Mouse (Mus musculus) heart, embryonic 11.5 days (tissue): ENCODE data around the gene Ccdc134. TPM values are rescaled to one million over a fixed set of nuclear protein-coding genes. Genes with fewer than 3 reads are reported as not detected.
A peak's percentile ranks its signal among the peaks of the same experiment; 100 is the strongest.
"Not testable (repeated sequence)": the region's sequence is repeated elsewhere in the genome, so short reads cannot be mapped to it uniquely, and the experiment has no call there.

Experiments
- ATAC-seq: fragments of 200-750 bp; cut with Nextera tagmentation; replicated peaks from 2 replicates; pipeline ENCODE4 v1.8.0; 2017; ENCODE audit warnings: moderate library complexity; ENCODE audit not compliant: insufficient number of reproducible peaks, low FRiP score, low TSS enrichment
- H3K27ac ChIP-seq: fragments of 300-500 bp; sonication (generic); 2 replicates; pipeline ENCODE4 v1.5.1; 2014; ENCODE audit warnings: mild to moderate bottlenecking, low read depth, low read length
- H3K27me3 ChIP-seq: fragments of 300-500 bp; sonication (generic); 2 replicates; pipeline ENCODE4 v1.6.1; 2014; ENCODE audit warnings: mild to moderate bottlenecking, low read length, mixed read lengths; ENCODE audit not compliant: control insufficient read depth, insufficient read depth
- H3K36me3 ChIP-seq: fragments of 300-500 bp; sonication (generic); 2 replicates; pipeline ENCODE4 v1.6.1; 2014; ENCODE audit warnings: mild to moderate bottlenecking, low read length, moderate library complexity, mixed read lengths; ENCODE audit not compliant: control insufficient read depth, insufficient read depth
- H3K4me1 ChIP-seq: fragments of 300-500 bp; sonication (generic); 2 replicates; pipeline ENCODE4 v1.6.1; 2014; ENCODE audit warnings: low read length; ENCODE audit not compliant: control insufficient read depth, insufficient read depth
- H3K4me2 ChIP-seq: fragments of 300-500 bp; sonication (generic); 2 replicates; pipeline ENCODE4 v1.6.1; 2014; ENCODE audit warnings: mild to moderate bottlenecking, moderate library complexity
- H3K4me3 ChIP-seq: fragments of 300-500 bp; sonication (generic); 2 replicates; pipeline ENCODE4 v1.5.1; 2014; ENCODE audit warnings: low read depth, low read length
- H3K9ac ChIP-seq: fragments of 300-500 bp; sonication (generic); 2 replicates; pipeline ENCODE4 v1.6.1; 2014; ENCODE audit warnings: mild to moderate bottlenecking, low read depth, low read length, moderate library complexity
- H3K9me3 ChIP-seq: fragments of 300-500 bp; sonication (generic); replicated peaks from 2 replicates; pipeline ENCODE4 v1.6.1; 2016; ENCODE audit warnings: low read length; ENCODE audit not compliant: control insufficient read depth
- WGBS: fragments of 180-500 bp; shearing (Covaris S2); extraction: QIAGEN DNeasy Blood & Tissue Kit; methylation state at CpG from one replicate; pipeline ENCODE4 v1.1.7; 2014; ENCODE audit not compliant: insufficient replicate concordance; 5-methylcytosine and 5-hydroxymethylcytosine counted together
- polyA plus RNA-seq: library from polyadenylated mRNA; unstranded; fragments of >200 nt; fragmentation: Nextera tagmentation; extraction: Ambion mirVana; gene quantifications from 2 replicates; pipeline ENCODE4 v1.2.1, GENCODE M21; 2014

Ccdc134 gene
- polyA plus RNA-seq, 1 experiment from 2014 or later, result 9.5 TPM

DNA sequence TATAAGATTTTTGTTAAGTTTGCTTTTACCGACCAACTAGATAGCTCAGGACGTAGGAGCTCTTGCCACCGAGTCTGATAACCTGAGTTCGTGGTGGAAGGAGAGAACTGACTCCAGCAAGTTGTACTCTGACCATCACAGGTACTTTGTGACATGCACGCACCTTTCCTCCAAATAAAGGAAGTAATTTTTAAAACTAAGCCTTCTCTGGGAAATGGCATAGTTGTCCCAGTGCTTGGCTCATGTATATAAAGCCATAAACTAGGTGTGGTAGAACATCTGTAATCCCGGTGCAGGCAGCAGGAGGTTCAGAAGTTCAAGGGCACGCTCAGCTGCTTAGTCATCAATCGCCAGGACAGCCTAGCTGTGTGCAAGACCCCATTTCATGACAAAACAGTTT is 7.2 kb upstream of the Ccdc134 start:
- Histone ChIP-seq H3K9ac (no peak overlapping the region), H3K27ac (no peak overlapping the region), H3K4me2 (no peak overlapping the region), H3K4me1 (no peaks in the 10 kb centered on the region), H3K9me3 (no peaks in the 10 kb centered on the region), H3K4me3 (no peak overlapping the region), H3K36me3 (no peaks in the 10 kb centered on the region), H3K27me3 (no peaks in the 10 kb centered on the region)
- WGBS, result 80% methylated on average over 8 of the region's 8 CpGs
- ATAC-seq, result no peak

DNA sequence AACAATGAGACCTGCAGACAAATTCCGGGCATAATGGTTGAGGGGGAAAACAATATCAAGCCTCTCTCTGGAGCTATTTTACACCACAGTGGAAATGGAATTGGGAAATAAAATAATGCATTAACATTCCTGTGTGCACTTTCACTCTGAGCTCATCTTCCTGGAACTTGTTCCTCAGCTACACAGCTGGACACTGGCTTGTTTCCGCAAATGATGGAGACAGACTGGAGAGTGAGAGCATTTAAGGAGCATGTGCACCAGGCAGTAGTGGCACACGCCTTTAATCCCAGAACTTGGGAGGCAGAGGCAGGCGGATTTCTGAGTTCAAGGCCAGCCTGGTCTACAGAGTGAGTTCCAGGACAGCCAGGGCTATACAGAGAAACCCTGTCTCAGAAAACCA is 1.0 kb upstream of the Ccdc134 start:
- H3K27me3 ChIP-seq, H3K4me2 ChIP-seq: not testable (repeated sequence)

DNA sequence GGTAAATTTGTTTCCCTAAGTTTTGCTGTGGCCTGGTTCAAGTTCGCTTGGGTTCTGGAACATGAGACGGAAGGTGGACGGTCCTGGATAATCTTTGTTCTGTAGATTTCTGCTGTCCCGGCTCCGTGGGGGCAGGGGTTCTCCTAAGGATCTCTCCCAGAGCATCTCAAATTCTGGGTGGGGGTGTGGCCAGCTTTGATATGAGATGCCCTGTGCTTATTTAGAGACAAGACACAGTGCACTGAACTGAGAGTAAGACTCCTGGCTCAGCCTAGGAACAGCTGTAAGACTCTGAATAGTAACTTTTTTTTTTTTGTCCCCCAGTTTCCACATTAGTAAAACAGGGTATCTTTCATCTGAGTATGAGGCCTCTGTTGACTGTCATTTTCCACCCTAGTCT is 676 bp downstream of the Ccdc134 start:
- WGBS, result under 1% methylated on average over 5 of the region's 5 CpGs
- peak overlapping the region; percentile 79 for H3K4me3 ChIP-seq
- no peaks in the 10 kb centered on the region; the same call in 1 of the 2 replicates for H3K27me3 ChIP-seq
- no peaks in the 10 kb centered on the region for H3K4me1 ChIP-seq
- H3K9me3 ChIP-seq, result no peaks in the 10 kb centered on the region
- peak overlapping the region; percentile 97 for H3K4me2 ChIP-seq
- H3K36me3 ChIP-seq, result no peaks in the 10 kb centered on the region
- ATAC-seq, result no peak
- H3K27ac ChIP-seq, result no peak overlapping the region
- H3K9ac ChIP-seq, result peak overlapping the region; percentile 80

More for the DNA sequence above, 1.0 kb upstream of the Ccdc134 start:
- ATAC-seq, H3K9ac ChIP-seq, H3K4me3 ChIP-seq, H3K27ac ChIP-seq, H3K9me3 ChIP-seq, H3K4me1 ChIP-seq, H3K36me3 ChIP-seq: not testable (repeated sequence)
- WGBS, result 86% methylated on average over 4 of the region's 4 CpGs

DNA sequence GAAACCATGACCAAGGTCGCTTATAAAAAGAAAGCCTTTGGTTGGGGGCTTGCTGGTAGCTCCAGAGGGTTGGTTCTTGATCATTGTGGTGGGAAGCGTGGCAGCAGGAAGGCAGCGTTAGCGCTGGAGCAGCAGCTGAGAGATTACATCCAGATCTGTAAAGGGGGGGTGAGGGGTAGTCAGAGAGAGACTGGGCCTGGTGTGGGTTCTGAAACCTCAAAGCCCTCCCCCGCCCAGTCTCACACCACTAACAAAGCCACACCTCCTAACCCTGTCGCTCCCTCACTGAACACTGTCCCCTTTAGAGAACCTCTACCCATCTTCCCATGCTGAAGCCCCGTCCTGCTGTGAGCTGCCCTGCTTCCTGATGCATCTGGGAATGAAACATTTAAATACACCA is 2.9 kb downstream of the Ccdc134 start:
- Histone ChIP-seq H3K4me3 (no peak overlapping the region), H3K9me3 (no peaks in the 10 kb centered on the region), H3K4me1 (no peaks in the 10 kb centered on the region; the same call in none of the 2 replicates), H3K4me2 (no peak overlapping the region), H3K27me3 (no peaks in the 10 kb centered on the region; the same call in 1 of the 2 replicates), H3K36me3 (no peaks in the 10 kb centered on the region), H3K9ac (no peak overlapping the region), H3K27ac (no peak overlapping the region)
- ATAC-seq, result no peak
- 58% methylated on average over 7 of the region's 7 CpGs for WGBS

DNA sequence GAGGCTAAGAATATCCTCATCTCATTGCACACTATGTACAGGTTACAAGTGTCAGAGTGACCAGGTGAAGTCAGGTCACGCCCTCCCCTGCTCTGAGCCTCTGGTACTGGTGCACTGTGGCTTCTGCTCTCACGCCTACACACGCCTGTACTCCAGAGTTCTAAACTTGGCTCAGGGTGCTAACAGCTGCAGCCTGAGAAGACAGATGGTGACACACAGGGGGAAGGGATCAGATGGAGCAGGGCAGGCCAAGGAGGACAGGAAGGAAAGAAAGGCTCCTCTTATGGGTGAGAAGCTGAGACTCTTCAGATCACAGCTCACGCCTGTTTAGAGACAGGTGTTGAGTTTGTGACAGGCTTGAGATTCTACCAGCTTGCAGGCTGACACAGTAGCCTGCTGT is 7.7 kb downstream of the Ccdc134 start:
- Histone ChIP-seq H3K36me3 (no peaks in the 10 kb centered on the region), H3K4me3 (no peak overlapping the region), H3K4me2 (no peak overlapping the region), H3K27me3 (no peaks in the 10 kb centered on the region; the same call in 1 of the 2 replicates), H3K4me1 (peaks cover 4% of the 10 kb centered on the region), H3K9me3 (no peaks in the 10 kb centered on the region), H3K9ac (no peak overlapping the region), H3K27ac (peak overlapping the region; percentile 59; the same call in 1 of the 2 replicates)
- WGBS, result 60% methylated on average over 4 of the region's 4 CpGs
- no peak for ATAC-seq

DNA sequence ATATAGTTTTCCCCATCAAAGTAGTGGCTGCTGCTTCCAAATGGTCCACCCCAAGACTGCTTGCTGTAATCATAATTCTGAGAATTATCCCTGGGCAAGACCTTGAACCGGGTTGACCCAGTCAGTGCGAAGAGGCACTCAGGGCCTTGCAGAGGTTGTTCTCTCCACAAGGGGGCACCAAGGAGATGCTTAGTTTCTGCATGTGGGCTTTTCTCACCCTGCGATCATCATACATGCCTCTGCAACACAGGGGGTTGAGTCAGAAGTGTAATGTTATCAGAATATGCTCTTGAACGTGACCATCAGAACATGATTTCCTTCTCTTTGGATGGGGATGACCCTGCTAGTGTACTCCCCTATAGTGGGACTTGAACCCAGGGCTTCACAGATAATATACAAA is 10.8 kb downstream of the Ccdc134 start:
- ATAC-seq, result no peak
- Histone ChIP-seq H3K9me3 (no peaks in the 10 kb centered on the region), H3K4me3 (no peak overlapping the region), H3K4me2 (no peak overlapping the region), H3K4me1 (peaks cover 18% of the 10 kb centered on the region), H3K27me3 (no peaks in the 10 kb centered on the region), H3K9ac (no peak overlapping the region), H3K36me3 (no peaks in the 10 kb centered on the region), H3K27ac (no peak overlapping the region)
- WGBS, result 62% methylated on average over 4 of the region's 4 CpGs

DNA sequence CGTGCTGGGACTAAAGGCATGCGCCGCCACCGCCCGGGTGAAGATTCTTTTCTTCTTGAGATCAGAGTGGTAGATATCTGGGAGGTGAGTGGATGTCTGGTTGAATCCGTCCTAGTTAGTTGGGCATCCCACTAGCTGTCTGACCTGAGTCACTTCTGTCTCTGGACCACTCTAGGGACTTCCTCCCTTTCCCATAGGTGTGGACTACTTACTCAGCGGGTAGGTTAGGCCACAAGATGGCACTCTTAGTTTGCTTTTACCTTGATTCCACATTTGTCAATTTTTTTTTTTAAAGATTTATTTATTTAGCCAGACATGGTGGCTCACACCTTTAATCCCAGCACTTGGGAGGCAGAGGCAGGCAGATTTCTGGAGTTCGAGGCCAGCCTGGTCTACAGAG is 11.5 kb downstream of the Ccdc134 start:
- Histone ChIP-seq H3K27ac (no peak overlapping the region), H3K9ac (no peak overlapping the region), H3K9me3 (no peaks in the 10 kb centered on the region), H3K36me3 (no peaks in the 10 kb centered on the region), H3K4me3 (no peak overlapping the region), H3K4me2 (no peak overlapping the region), H3K27me3 (no peaks in the 10 kb centered on the region), H3K4me1 (peaks cover 18% of the 10 kb centered on the region)
- WGBS, result 82% methylated on average over 8 of the region's 8 CpGs
- no peak for ATAC-seq

DNA sequence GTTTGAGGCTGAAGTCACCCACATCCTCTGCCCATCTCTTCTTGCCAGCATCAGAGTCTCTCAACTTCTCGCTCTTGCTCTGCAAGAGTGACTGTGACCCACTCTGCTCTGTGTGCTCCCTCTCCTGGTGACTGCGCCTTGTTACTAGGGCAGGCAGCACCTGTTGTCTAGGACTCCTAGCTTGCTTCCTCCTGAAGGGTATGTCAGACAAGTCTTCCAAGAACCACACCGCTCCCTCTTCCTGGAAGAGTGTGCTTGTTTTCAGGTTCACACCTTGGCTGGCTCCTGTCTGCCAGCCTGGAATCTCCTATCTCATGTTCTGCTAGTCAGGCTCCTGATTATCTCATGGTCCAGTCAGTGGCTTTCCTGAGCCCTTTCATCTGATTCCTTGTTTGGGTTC is 12.6 kb downstream of the Ccdc134 start:
- WGBS, result 52% methylated on average over 3 of the region's 3 CpGs
- H3K27me3 ChIP-seq, result no peaks in the 10 kb centered on the region
- H3K9ac ChIP-seq, result no peak overlapping the region; the same call in 1 of the 2 replicates
- H3K9me3 ChIP-seq, result no peaks in the 10 kb centered on the region
- no peak overlapping the region for H3K4me3 ChIP-seq
- H3K27ac ChIP-seq, result peak overlapping the region; percentile 46; the same call in 1 of the 2 replicates
- no peak overlapping the region for H3K4me2 ChIP-seq
- no peak for ATAC-seq
- H3K36me3 ChIP-seq, result no peaks in the 10 kb centered on the region
- peaks cover 20% of the 10 kb centered on the region for H3K4me1 ChIP-seq

DNA sequence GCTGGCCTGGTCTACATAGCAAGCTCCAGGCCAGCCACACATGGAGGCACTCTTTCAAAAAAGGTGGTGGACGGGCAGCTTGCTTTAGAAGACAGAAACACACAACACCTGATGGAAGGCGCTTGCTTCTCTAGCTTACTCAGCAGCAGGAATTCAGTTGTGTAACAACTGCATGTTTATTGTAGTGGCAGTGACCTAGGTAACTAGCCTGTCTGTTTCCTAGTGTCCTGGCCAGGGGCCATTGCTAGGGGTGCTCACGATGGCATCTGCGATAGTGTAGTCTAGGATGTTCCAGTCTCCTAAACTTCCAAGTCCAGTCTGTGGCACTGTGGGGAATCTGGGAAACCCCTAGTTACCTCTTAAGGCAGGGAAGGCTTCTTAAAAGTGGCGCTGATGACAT is 16.4 kb downstream of the Ccdc134 start:
- no peaks in the 10 kb centered on the region for H3K9me3 ChIP-seq
- H3K4me2 ChIP-seq, result no peak overlapping the region
- ATAC-seq, result no peak
- no peak overlapping the region for H3K27ac ChIP-seq
- WGBS, result 86% methylated on average over 5 of the region's 5 CpGs
- H3K4me3 ChIP-seq, result no peak overlapping the region
- no peak overlapping the region for H3K9ac ChIP-seq
- H3K36me3 ChIP-seq, result no peaks in the 10 kb centered on the region
- no peaks in the 10 kb centered on the region for H3K27me3 ChIP-seq
- H3K4me1 ChIP-seq, result peaks cover 36% of the 10 kb centered on the region
